Mouse (Mus musculus): ENCODE measurements around the gene Cacna2d1. TPM values are rescaled to one million over a fixed set of nuclear protein-coding genes. Genes with fewer than 3 reads are reported as not detected.

The Cacna2d1 gene
- total RNA-seq, 2 experiments from 2014 or later = 196 to 198 TPM

DNA sequence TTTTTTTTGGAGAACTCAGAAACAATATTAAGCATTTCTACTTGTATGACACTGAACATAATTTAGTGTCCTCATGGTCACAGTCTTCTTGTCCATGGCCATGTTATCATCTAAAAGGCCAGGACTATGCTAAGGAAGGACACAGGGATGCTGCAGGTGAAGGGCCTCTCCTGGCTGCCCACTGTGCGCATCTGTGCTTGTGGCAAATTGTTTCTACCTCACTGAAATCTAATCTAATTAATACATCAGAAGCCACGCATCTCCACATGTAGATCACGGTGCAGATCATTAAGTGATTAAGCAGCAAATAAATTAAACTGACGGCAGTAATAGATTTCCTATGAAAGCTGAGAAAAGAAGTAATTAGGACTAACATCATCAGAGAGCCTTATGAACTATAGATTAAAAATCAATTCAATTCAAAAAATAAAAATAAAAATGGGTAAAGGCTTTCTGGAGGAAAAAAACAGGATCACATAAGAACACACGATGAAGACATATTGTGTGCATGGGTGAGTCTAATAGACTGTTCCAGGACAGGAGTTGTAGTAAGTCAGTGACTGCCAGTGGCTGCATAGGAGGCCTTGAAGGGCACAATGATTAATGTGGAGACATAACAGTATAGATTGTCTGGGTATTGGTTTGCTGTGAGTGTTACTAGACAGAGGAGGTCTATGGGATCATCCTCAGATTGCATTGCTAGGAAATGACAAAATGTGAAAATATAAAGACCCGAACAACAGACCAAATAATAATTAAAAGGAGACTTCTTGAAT, 318.4 kb downstream of the Cacna2d1 start:
- intact Hi-C loops (cut with DNase I) = no loop called here

DNA sequence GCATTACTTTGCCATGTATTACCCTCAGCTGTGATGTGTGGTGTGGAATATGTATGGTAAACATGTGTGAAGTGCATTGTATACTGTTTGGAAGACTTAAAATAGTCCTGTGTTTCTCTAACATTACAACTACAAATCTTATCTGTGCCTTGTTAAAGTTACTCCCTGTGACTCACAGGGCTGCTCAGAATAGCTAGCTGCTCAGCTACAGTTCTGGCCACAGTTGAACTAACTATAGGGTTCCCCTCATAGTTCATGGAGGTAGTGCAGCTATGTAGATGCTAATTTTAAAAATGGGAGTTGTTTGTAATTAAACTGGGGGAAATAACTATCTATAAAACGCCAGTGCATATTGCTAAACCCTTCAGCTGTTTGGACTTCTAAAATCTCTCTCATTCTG, 319.3 kb downstream of the Cacna2d1 start:
- Histone ChIP-seq H3K4me3 (no peak overlapping the region), H3K27ac (no peak overlapping the region)
- TF ChIP-seq CTCF (IDR thresholded peaks at IDR 0.05) = no peak
- intact Hi-C loops (cut with DNase I) = no loop called here
- no peak for DNase-seq (ENCODE audit: extremely low spot score in 1 of 2, low spot score in 2 of 2)

More for the DNA sequence above, 318.4 kb downstream of the Cacna2d1 start:
- Histone ChIP-seq H3K4me3 (no peak overlapping the region), H3K27ac (no peak overlapping the region)
- DNase-seq (ENCODE audit: extremely low spot score in 1 of 2, low spot score in 2 of 2) = no peak
- TF ChIP-seq CTCF (IDR thresholded peaks at IDR 0.05) = no peak

DNA sequence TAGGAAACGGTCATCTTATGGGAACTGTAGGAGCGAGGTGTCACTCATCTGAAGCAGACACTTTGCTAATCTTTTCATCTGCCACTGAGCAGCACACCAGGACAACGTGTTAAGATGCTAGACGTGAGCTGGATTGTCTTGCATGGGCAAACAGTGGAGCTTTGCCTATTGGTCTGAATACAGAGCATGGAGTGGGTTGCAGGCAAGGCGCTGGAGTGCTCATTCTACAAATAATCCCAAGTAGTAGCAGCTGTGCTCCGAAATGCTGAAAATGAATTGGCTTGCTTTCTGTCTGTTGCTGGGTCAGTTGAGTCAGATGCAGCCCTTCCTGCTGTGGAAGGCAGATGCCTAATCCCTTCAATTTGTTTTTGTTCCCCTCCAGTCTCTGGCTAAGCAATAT, 330.9 kb downstream of the Cacna2d1 start:
- H3K4me3 ChIP-seq = no peak overlapping the region
- no peak overlapping the region for H3K27ac ChIP-seq
- DNase-seq (ENCODE audit: extremely low spot score in 1 of 2, low spot score in 2 of 2) = no peak
- intact Hi-C loops (cut with DNase I) = no loop called here
- no peak for TF ChIP-seq CTCF (IDR thresholded peaks at IDR 0.05)

DNA sequence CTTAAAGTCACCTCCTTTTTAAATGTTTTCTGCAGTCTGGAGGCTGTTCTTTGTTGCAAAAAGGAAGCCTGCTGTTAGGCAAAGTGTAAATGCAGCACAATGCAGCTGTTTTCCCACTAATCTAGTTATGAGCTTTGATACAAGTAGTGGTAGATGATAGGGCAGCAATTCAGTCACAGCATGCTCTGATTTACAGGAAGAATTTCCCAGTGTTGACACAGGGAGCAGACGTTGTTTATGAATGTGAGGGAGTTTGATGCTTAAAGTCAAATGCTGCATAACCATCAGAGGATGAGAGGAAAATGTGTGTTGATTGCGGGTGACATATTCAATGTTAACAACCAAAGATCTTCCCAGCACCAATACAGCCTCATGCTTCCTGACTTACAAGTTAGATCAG, 342.6 kb downstream of the Cacna2d1 start:
- DNase-seq (ENCODE audit: extremely low spot score in 1 of 2, low spot score in 2 of 2) = no peak
- H3K27ac ChIP-seq = no peak overlapping the region
- H3K4me3 ChIP-seq = no peak overlapping the region
- intact Hi-C loops (cut with DNase I) = no loop called here
- no peak for TF ChIP-seq CTCF (IDR thresholded peaks at IDR 0.05)

DNA sequence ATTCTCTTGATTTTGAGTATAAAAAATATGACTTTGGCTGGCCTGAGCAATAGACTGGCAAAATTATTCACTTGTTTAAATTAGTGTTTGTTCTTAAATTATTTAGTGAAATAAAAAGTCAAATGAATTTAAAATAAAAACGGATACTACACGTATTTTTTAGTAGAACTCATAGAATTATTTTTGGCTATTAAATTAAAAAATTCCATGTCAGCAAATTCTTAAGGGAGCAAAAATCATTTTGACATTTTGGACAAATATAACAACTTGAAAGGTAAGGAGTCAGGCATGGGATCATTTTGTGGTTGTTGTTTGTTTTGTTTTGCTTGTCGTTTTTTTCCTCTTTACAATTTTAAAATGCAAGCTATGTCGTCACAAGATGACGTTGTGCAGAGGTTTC, 346.7 kb downstream of the Cacna2d1 start:
- intact Hi-C loops (cut with DNase I) = no loop called here
- H3K27ac ChIP-seq = no peak overlapping the region
- no peak overlapping the region for H3K4me3 ChIP-seq
- no peak for DNase-seq (ENCODE audit: extremely low spot score in 1 of 2, low spot score in 2 of 2)
- no peak for TF ChIP-seq CTCF (IDR thresholded peaks at IDR 0.05)

DNA sequence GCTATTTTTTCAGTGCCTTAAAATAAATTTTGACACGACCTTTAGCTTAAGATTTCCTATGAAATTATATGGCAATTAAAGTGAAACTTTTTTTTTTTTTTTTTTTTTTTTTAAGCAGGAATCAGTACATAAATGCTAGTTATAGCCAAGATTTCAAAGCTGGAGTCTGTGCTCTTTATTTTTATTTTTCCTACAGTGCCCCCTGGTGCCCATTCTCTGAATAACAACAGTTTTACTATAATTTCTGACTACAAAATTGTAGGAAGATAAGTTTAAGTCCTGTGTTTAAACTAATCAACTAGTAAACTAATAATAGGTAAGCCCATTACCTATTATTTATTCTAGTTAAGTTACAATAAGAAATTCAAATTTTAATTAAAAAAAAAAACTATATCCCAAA, 358.7 kb downstream of the Cacna2d1 start:
- no peak overlapping the region for H3K4me3 ChIP-seq
- intact Hi-C loops (cut with DNase I) = loop anchor here (5.0 to 10.0 kb wide), 4 partner anchors 178 to 591 kb away; no protein-coding TSS in a partner anchor
- H3K27ac ChIP-seq = no peak overlapping the region
- DNase-seq (ENCODE audit: extremely low spot score in 1 of 2, low spot score in 2 of 2) = peak; percentile 27 to 42
- peak; percentile 64 for TF ChIP-seq CTCF (IDR thresholded peaks at IDR 0.05)

DNA sequence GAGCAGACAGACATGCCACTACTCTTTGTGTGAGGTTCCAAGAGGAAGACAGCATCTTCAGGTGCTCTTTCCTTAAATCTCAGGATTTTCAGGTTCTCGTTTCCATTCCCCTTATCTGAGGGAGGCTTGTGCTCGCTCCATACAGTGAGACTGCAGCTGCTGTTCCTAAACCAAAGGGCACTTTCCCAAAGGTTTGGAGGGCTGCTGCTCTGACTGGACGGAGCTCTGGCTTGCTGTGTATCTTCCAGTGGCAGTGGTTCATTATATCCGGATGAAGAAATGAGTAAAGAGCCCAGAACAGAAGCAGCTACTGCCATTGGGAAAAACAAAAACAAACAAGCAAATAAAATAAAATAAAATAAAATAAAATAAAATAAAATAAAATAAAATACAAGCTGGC, 359.3 kb downstream of the Cacna2d1 start:
- DNase-seq (ENCODE audit: extremely low spot score in 1 of 2, low spot score in 2 of 2) = no peak
- intact Hi-C loops (cut with DNase I) = loop anchor here (5.0 to 10.0 kb wide), 4 partner anchors 179 to 592 kb away; no protein-coding TSS in a partner anchor
- Histone ChIP-seq H3K4me3 (no peak overlapping the region), H3K27ac (no peak overlapping the region)
- TF ChIP-seq CTCF (IDR thresholded peaks at IDR 0.05) = no peak

DNA sequence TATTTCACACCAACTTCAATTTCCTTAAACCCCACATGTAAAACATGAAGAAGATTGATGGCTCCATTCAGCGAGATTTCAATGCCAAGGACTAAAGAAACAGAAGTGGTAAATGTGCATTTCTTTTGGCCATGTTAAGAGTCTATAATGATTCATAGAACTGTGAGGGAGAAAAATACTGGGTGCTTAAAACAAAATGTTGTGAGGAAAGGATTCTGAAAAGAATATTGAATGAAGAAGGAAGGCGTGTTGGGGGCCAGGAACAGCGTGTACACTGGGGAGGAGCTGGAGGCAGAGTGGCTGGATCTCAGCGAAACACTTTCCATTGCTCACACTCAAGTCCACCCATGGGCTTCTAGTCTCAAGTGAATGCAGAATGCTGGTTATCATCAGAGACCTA, 360.2 kb downstream of the Cacna2d1 start:
- DNase-seq (ENCODE audit: extremely low spot score in 1 of 2, low spot score in 2 of 2) = no peak
- Histone ChIP-seq H3K27ac (no peak overlapping the region), H3K4me3 (no peak overlapping the region)
- intact Hi-C loops (cut with DNase I) = loop anchor here (5.0 to 10.0 kb wide), 5 partner anchors 180 to 592 kb away; partner anchors contain the start of gene Cacna2d1
- TF ChIP-seq CTCF (IDR thresholded peaks at IDR 0.05) = no peak

DNA sequence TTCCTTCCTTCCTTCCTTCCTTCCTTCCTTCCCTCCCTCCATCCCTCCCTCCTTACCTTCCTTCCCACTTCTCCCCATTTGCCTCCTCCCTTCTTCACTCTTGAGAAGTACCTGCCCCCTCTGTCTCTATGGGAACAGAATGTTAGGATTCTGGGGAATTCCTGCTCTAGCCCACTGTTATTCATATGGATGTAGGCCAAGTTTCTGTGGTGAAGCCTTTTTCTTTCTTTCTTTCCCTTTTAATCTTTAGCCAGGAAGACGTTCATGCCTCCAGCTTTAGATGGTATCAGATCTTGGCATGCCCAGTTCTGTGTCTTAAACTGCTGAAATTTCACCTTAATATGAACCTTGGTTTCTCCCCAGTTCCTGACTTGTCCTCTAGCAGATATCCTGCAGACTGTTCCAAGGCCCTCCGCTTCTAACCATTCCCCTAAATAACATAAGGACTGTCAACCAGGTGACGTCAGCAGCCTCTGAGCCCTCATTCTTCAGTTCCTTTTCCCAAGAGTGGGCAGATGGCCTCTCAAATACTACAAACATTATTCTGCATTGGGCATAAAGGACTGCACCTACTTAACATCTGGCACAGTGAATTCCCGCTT, 362.8 kb downstream of the Cacna2d1 start:
- TF ChIP-seq CTCF (IDR thresholded peaks at IDR 0.05) = no peak
- no peak for DNase-seq (ENCODE audit: extremely low spot score in 1 of 2, low spot score in 2 of 2)
- intact Hi-C loops (cut with DNase I) = loop anchor here (5.0 to 10.0 kb wide), 2 partner anchors 182 to 365 kb away; partner anchors contain the start of gene Cacna2d1
- H3K27ac ChIP-seq = no peak overlapping the region
- H3K4me3 ChIP-seq = no peak overlapping the region

DNA sequence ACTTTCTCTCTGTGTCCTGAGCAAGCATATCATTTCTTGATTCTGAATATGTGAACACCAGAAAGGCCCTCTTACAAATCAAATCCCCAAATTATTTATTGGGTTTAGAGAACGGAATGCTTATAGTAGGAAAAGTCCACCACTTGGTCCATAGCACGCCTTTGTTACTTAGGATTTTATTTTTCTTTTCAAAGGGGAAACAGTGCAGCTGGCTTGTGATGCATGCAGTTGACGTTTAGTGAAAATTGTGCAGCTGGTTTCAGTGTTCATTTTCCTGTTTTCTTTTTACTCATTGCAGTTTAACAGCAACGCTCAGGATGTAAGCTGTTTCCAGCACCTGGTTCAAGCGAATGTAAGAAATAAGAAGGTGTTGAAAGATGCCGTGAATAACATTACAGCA, 365.1 kb downstream of the Cacna2d1 start:
- H3K27ac ChIP-seq = no peak overlapping the region
- TF ChIP-seq CTCF (IDR thresholded peaks at IDR 0.05) = no peak
- intact Hi-C loops (cut with DNase I) = loop anchor here (5.0 to 10.0 kb wide), 2 partner anchors 185 to 367 kb away; partner anchors contain the start of gene Cacna2d1
- DNase-seq (ENCODE audit: extremely low spot score in 1 of 2, low spot score in 2 of 2) = no peak
- no peak overlapping the region for H3K4me3 ChIP-seq

DNA sequence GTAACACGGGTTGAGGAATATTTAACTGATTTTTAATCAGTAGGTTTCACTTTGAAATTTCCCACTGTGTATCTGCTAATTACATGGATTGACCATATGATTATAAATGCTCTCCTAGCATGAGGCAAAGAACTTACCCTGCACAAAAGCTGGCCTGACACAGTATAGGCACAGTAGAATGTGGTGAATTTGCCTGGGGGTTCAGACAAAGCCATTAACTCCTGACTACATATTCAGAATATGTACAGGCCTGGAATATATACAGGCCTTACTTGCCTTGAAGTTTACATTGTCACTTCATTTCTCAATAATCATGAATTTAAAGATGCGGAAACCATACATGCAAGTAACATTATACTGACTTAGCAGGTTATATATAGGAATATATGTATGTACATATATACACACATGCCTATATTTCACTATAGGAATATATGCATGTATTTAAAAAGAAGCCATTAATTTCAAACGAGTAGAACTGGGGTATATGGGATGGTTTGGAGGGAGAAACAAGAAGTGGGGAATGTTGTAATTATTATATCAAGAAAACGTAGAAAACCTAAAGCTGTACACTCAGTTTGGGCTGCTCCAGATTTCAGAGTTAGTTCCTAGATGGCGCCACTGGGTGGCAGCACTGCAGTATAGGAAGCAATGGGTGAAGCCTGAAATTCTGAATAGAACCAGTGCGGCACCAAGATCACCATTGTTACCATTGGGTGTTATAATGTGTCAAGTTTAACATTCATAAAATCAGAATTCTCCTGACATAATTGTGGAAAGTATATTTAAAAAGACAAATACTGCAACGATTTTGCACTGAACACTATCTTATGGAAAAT, 374.9 kb downstream of the Cacna2d1 start:
- Histone ChIP-seq H3K4me3 (no peak overlapping the region), H3K27ac (no peak overlapping the region)
- intact Hi-C loops (cut with DNase I) = loop anchor here (1.0 kb wide), 1 partner anchor 560 kb away; no protein-coding TSS in a partner anchor
- TF ChIP-seq CTCF (IDR thresholded peaks at IDR 0.05) = peak; percentile 91
- peak; percentile 72 to 74 for DNase-seq (ENCODE audit: extremely low spot score in 1 of 2, low spot score in 2 of 2)

DNA sequence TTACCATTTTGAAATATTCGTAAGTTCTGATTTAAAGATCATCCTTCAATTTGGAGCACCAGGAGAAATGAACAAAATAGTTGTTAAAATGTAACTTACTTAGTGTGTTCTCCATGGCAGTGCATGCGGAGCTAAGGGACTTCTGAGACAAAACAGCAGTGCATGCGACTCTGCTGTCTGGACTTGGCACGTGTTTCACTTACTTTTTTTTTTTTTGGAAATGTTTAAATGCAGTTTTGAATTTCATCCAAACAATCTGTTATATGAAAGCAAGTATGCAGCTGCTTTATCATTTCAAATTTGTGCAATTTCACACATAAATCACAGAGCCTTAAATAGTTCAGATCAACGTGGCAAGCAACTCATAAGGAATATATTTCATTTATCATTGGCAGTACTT, 379.8 kb downstream of the Cacna2d1 start:
- DNase-seq (ENCODE audit: extremely low spot score in 1 of 2, low spot score in 2 of 2) = no peak
- Histone ChIP-seq H3K27ac (no peak overlapping the region), H3K4me3 (no peak overlapping the region)
- no peak for TF ChIP-seq CTCF (IDR thresholded peaks at IDR 0.05)
- intact Hi-C loops (cut with DNase I) = no loop called here

All from left cerebral cortex, adult 2 months (tissue).